Mouse (Mus musculus): ENCODE data around the gene Nlrc3. TPM values are rescaled to one million over a fixed set of nuclear protein-coding genes. Genes with fewer than 3 reads are reported as not detected.
"Not testable (repeated sequence)": the region's sequence is repeated elsewhere in the genome, so short reads cannot be mapped to it uniquely, and the experiment has no call there.

Gene Nlrc3
- 0.95 TPM for polyA plus RNA-seq (2021)

- DNase-seq (ENCODE audit: low read depth, low spot score) (no peak), ATAC-seq (no peak)
- H3K27me3 ChIP-seq = no peaks in the 10 kb centered on the region
- no peak for TF ChIP-seq CTCF (IDR thresholded peaks at IDR 0.05)
- ChIA-PET POLR2A (no interaction called here), CTCF (interaction anchor here (1.2 kb wide), 1 partner anchor 16 kb away, joined by 3 read pairs; no protein-coding TSS in a partner anchor)
- in situ Hi-C loops (cut with MboI; ENCODE audit: low pct_unique_long_range_greater_than_20kb) = no loop called here
Observed at GRCm38 (mm10) chr16:3976251-3976671, at the start of gene Nlrc3. Nlrc3 (minus strand) TSS chr16:3976632.

DNA sequence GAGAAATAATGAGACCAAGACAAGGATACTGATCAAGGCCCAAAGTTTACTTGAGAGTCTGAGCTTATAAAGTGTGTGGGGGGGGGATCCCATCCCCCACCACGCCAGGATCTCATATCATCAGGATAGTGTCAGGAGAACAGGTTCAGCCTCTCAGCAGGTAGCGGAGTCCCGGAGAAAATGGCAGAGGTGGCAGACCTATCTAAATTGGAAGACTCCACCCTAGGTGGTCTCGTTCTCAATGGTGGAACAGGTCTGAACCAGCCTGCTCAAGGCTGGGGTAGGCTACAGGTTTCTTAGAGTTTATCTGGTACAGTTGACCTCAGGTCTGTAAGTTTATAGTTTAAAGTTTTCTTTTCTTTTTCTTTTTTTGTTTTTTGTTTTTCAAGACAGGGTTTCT, 46.3 kb upstream of the Nlrc3 start:
- ATAC-seq (no peak), DNase-seq (ENCODE audit: low read depth, low spot score) (no peak)
- no peaks in the 10 kb centered on the region for H3K27me3 ChIP-seq
- POLR2A ChIA-PET = no interaction called here
- CTCF ChIA-PET = no interaction called here
- in situ Hi-C loops (cut with MboI; ENCODE audit: low pct_unique_long_range_greater_than_20kb) = no loop called here
- no peak for TF ChIP-seq CTCF (IDR thresholded peaks at IDR 0.05)

DNA sequence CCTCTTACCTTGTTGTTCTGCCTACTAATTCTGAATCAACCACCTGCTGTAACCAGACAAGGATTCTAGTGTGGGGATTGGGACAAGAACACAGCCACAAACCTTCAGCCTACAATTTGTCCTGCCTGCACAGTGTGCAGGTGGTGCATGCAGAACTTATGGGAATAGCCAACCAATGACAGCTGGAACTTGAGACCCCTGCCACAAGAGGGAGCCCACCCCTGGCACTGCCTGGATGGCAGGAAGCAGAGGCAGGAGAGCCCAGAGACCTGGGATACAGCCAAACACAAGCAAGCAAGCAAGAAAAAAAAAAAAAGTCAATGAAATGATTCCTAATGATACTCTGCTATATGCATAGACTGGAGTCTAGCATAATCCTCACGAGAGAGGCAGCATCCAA, 44.8 kb upstream of the Nlrc3 start:
- POLR2A ChIA-PET = no interaction called here
- CTCF ChIA-PET = no interaction called here
- no peak for TF ChIP-seq CTCF (IDR thresholded peaks at IDR 0.05)
- in situ Hi-C loops (cut with MboI; ENCODE audit: low pct_unique_long_range_greater_than_20kb) = no loop called here
- no peaks in the 10 kb centered on the region for H3K27me3 ChIP-seq
- no peak for ATAC-seq
- no peak for DNase-seq (ENCODE audit: low read depth, low spot score)

DNA sequence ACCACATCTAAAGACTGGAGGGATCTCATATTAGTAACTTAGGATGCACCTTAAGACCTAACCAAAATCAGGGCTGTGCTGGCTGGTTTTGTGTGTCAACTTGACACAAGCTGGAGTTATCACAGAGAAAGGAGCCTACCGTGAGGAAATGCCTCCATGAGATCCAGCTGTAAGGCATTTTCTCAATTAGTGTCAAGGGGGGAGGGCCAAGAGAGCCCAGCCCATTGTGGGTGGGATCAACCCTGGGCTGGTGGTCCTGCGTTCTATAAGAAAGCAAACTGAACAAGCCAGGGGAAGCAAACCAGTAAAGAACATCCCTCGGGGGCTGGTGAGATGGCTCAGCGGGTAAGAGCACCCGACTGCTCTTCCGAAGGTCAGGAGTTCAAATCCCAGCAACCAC, 41.0 kb upstream of the Nlrc3 start:
- DNase-seq (ENCODE audit: low read depth, low spot score); H3K27me3 ChIP-seq; ATAC-seq; in situ Hi-C loops (cut with MboI; ENCODE audit: low pct_unique_long_range_greater_than_20kb); CTCF ChIA-PET; POLR2A ChIA-PET: not testable (repeated sequence)

GRCm38 (mm10) chr16:4016786-4017185, 40.4 kb upstream of the Nlrc3 start:
- DNase-seq (ENCODE audit: low read depth, low spot score); H3K27me3 ChIP-seq; in situ Hi-C loops (cut with MboI; ENCODE audit: low pct_unique_long_range_greater_than_20kb); ATAC-seq: not testable (repeated sequence)
- CTCF ChIA-PET = interaction anchor here (1.6 kb wide), 1 partner anchor 9 kb away, joined by 5 read pairs; no protein-coding TSS in a partner anchor
- POLR2A ChIA-PET = interaction anchor here (1.3 kb wide), 1 partner anchor 9 kb away, joined by 4 read pairs; no protein-coding TSS in a partner anchor

- DNase-seq (ENCODE audit: low read depth, low spot score) (no peak), ATAC-seq (no peak)
- no peaks in the 10 kb centered on the region for H3K27me3 ChIP-seq
- TF ChIP-seq CTCF (IDR thresholded peaks at IDR 0.05) = no peak
- in situ Hi-C loops (cut with MboI; ENCODE audit: low pct_unique_long_range_greater_than_20kb) = no loop called here
- POLR2A ChIA-PET = no interaction called here
- CTCF ChIA-PET = no interaction called here
Observed at GRCm38 (mm10) chr16:4014040-4014668, 37.7 kb upstream of the Nlrc3 start.

GRCm38 (mm10) chr16:4012882-4013570, 36.6 kb upstream of the Nlrc3 start:
- no peaks in the 10 kb centered on the region for H3K27me3 ChIP-seq
- in situ Hi-C loops (cut with MboI; ENCODE audit: low pct_unique_long_range_greater_than_20kb) = no loop called here
- ChIA-PET POLR2A (no interaction called here), CTCF (interaction anchor here (1.2 kb wide), 1 partner anchor 14 kb away, joined by 3 read pairs; no protein-coding TSS in a partner anchor)
- TF ChIP-seq CTCF (IDR thresholded peaks at IDR 0.05) = no peak
- ATAC-seq (no peak), DNase-seq (ENCODE audit: low read depth, low spot score) (no peak)

DNA sequence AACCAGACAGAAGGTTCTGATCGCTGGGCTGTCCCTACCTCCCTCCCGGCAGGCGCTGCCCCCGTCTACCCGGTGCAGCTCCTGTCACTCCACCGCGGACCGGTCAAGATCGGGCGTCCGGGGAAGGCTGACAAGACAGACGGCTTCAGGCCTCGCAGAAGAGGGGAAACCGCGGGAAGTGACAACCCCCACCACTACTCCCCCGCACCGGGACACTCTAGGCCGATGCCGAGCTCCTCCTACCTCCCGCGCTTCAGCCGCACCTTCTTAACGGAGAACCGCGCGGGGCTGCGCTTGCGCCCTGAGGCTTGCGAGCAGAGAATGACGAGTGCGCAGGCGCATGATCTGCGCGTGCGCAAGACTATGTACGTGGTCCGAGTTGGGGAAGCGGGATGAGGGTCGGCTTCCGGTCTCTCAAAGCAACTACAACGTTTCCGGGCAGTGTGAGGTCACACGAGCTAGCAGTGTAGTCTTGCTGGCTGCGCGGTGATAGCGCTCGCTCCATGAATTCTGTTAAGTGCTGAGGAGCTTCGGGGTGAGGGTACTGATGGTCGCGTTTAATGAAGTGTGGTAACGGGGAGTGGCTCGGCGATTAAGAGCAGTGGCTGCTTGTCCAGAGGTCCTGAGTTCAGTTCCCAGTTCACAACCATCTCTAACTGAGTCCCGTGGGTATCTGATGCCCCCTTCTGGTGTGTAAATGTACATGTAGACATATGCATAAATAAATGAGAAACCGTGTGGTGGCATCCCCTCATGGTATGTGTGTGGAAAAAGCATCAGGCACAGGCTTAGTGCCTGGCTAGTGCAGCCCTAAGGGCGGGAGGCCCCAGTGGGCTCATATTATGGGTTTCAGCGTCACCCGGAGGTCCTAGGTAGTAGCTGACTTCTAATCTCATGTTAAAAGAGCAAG, 27.3 kb upstream of the Nlrc3 start, which contains the start of gene Slx4:
Slx4 (minus strand) TSS at position 282 of the 910 bp plus-strand sequence.
- ATAC-seq (peak; percentile 97), DNase-seq (ENCODE audit: low read depth, low spot score) (peak; percentile 91)
- peak; percentile 77 for TF ChIP-seq CTCF (IDR thresholded peaks at IDR 0.05)
- CTCF ChIA-PET = interaction anchor here (0.6 to 1.3 kb wide), 6 partner anchors 26 to 259 kb away, joined by 3 to 4 read pairs (median 3); partner anchors contain the start of gene Dnase1
- no peaks in the 10 kb centered on the region for H3K27me3 ChIP-seq
- POLR2A ChIA-PET = interaction anchor here (0.6 to 1.1 kb wide), 3 partner anchors 26 to 861 kb away, joined by 3 to 4 read pairs (median 3); no protein-coding TSS in a partner anchor
- in situ Hi-C loops (cut with MboI; ENCODE audit: low pct_unique_long_range_greater_than_20kb) = loop anchor here (5.0 kb wide), 1 partner anchor 261 kb away; the partner anchor contains the start of gene Zfp263

DNA sequence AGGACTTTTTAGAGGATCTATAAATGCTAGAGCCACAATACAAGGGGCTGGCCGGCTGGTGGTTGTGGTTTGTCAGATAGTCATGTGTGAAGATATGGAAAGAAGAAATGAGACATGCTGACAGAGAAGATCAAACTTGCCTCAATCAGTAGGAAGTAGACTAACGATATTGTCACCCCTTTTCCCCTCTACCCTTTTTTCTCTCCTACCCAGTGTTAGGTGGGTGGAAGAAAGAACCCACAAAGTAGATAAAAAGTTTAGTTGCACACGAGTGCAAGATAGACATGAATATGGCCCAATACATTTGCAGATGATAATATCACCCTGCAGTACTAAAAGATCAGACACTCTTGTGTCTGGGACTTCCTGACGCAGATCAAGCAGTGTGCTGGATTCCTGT, 12.0 kb upstream of the Nlrc3 start:
- in situ Hi-C loops (cut with MboI; ENCODE audit: low pct_unique_long_range_greater_than_20kb) = loop anchor here (5.0 kb wide), 1 partner anchor 46 kb away; no protein-coding TSS in a partner anchor
- POLR2A ChIA-PET = no interaction called here
- no peak for DNase-seq (ENCODE audit: low read depth, low spot score)
- no peaks in the 10 kb centered on the region for H3K27me3 ChIP-seq
- CTCF ChIA-PET = no interaction called here
- no peak for TF ChIP-seq CTCF (IDR thresholded peaks at IDR 0.05)
- no peak for ATAC-seq

GRCm38 (mm10) chr16:3983146-3983700, 6.8 kb upstream of the Nlrc3 start:
- DNase-seq (ENCODE audit: low read depth, low spot score) (no peak), ATAC-seq (no peak)
- CTCF ChIA-PET = no interaction called here
- no peaks in the 10 kb centered on the region for H3K27me3 ChIP-seq
- POLR2A ChIA-PET = no interaction called here
- no peak for TF ChIP-seq CTCF (IDR thresholded peaks at IDR 0.05)
- in situ Hi-C loops (cut with MboI; ENCODE audit: low pct_unique_long_range_greater_than_20kb) = no loop called here

All from Patski (cell line).